Mouse (Mus musculus) hindbrain, postnatal 0 days (tissue): Measurements from ENCODE around the gene Trim46. TPM values are rescaled to one million over a fixed set of nuclear protein-coding genes. Genes with fewer than 3 reads are reported as not detected.

Experiments used
- ATAC-seq: fragments of 200-750 bp; cut with Nextera tagmentation; 2 replicates; pipeline ENCODE4 v1.8.0; 2017; ENCODE audit warnings: mild to moderate bottlenecking, moderate TSS enrichment, moderate library complexity
- DNase-seq: peaks from one replicate; pipeline ENCODE4 v3.0.0-alpha.2; 2015; ENCODE audit warnings: low spot score
- H3K27ac ChIP-seq: fragments of 300-500 bp; sonication (generic); 2 replicates; pipeline ENCODE4 v1.5.1; 2014; ENCODE audit warnings: mild to moderate bottlenecking
- H3K27me3 ChIP-seq: fragments of 300-500 bp; sonication (generic); 2 replicates; pipeline ENCODE4 v1.6.1; 2014; ENCODE audit warnings: low read length, mixed read lengths; ENCODE audit not compliant: insufficient read depth
- H3K36me3 ChIP-seq: fragments of 300-500 bp; sonication (generic); 2 replicates; pipeline ENCODE4 v1.6.1; 2014; ENCODE audit warnings: low read length, mixed read lengths; ENCODE audit not compliant: insufficient read depth
- H3K4me1 ChIP-seq: fragments of 300-500 bp; sonication (generic); 2 replicates; pipeline ENCODE4 v1.6.1; 2014; ENCODE audit warnings: antibody characterized with exemption, low read length, mixed read lengths; ENCODE audit not compliant: insufficient read depth
- H3K4me2 ChIP-seq: fragments of 300-500 bp; sonication (generic); 2 replicates; pipeline ENCODE4 v1.6.1; 2014; ENCODE audit warnings: low read depth, mild to moderate bottlenecking, low read length, moderate library complexity, mixed read lengths
- H3K4me3 ChIP-seq: fragments of 300-500 bp; sonication (generic); 2 replicates; pipeline ENCODE4 v1.5.1; 2014; ENCODE audit warnings: low read length
- H3K9ac ChIP-seq: fragments of 300-500 bp; sonication (generic); replicated peaks from 2 replicates; pipeline ENCODE4 v1.6.1; 2014; ENCODE audit warnings: mild to moderate bottlenecking, low read length, moderate library complexity, mixed read lengths
- H3K9me3 ChIP-seq: fragments of 300-500 bp; sonication (generic); 2 replicates; pipeline ENCODE4 v1.6.1; 2016; ENCODE audit warnings: low read length, mixed read lengths
- CTCF ChIP-seq: IDR thresholded peaks from 2 replicates; pipeline ENCODE4 v1.5.1; 2016; ENCODE audit warnings: antibody characterized with exemption, control low read depth, low read depth
- WGBS: fragments of 180-500 bp; shearing (Covaris S2); extraction: QIAGEN DNeasy Blood & Tissue Kit; methylation state at CpG from one replicate; pipeline ENCODE4 v1.1.7; 2014; 5-methylcytosine and 5-hydroxymethylcytosine counted together
- polyA plus RNA-seq: library from polyadenylated mRNA; unstranded; fragments of >200 nt; fragmentation: Nextera tagmentation; extraction: Ambion mirVana; gene quantifications from 2 replicates; pipeline ENCODE4 v1.2.1, GENCODE M21; 2015
- total RNA-seq: library from RNA; depleted of rRNA; stranded (reverse); fragments of >200 nt; gene quantifications from 2 replicates; pipeline ENCODE4 v1.2.3, GENCODE M21; 2014

The Trim46 gene
- total and polyA plus RNA-seq, 2 experiments from 2014 or later, result 49.8 to 97.9 TPM

DNA sequence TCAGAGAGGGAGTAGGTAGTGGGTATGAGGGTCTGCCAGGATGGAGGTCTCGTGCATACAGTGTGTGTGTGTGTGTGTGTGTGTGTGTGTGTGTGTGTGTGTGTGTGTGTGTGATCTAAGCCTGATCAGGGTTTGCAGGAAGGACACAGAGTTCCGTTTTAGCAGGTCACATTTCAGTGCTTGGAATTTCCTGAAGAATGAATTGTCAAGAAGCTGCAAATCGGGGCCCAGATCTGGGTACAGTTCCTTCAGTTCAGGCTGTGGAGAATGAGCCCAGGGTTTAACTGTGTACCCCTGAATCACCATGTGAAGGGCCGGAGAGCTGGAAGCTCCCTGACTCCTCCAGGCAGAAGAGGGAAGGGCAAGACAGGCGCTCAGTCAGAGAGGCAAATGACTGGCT lies 41.2 kb upstream of the Trim46 start:
- ATAC-seq, result no peak
- Histone ChIP-seq H3K27me3 (no peaks in the 10 kb centered on the region), H3K36me3 (no peaks in the 10 kb centered on the region), H3K4me3 (no peak overlapping the region), H3K9me3 (no peaks in the 10 kb centered on the region), H3K4me1 (no peaks in the 10 kb centered on the region), H3K9ac (no peak overlapping the region), H3K27ac (no peak overlapping the region), H3K4me2 (no peak overlapping the region)
- TF ChIP-seq CTCF, result no peak
- WGBS, result 68% methylated on average over 5 of the region's 5 CpGs
- no peak for DNase-seq

DNA sequence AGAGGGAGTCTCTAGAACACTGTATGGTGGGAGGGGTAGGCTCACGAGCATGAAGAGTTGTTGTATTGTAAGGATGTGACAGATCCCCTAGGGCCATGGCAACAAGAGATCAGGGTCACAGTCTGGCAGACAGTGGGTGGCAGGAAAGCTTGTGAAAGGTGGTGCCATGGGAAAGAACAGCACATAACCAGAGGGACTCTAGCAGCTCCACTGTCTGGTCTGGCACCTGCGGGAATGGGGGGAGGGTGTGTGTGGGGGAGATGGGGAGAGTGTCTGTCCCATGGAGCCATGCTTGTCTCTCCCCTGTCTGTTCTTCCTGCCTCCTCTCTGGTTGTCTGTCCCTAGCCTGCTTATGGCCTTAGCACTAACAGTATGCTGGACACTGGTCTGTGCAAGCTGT lies 39.4 kb upstream of the Trim46 start:
- Histone ChIP-seq H3K27ac (no peak overlapping the region), H3K4me3 (no peak overlapping the region), H3K9ac (no peak overlapping the region), H3K4me1 (no peaks in the 10 kb centered on the region), H3K27me3 (no peaks in the 10 kb centered on the region), H3K9me3 (no peaks in the 10 kb centered on the region), H3K36me3 (no peaks in the 10 kb centered on the region), H3K4me2 (no peak overlapping the region)
- DNase-seq (no peak), ATAC-seq (no peak)
- TF ChIP-seq CTCF, result no peak
- WGBS, result 20% methylated on average over 2 of the region's 2 CpGs

DNA sequence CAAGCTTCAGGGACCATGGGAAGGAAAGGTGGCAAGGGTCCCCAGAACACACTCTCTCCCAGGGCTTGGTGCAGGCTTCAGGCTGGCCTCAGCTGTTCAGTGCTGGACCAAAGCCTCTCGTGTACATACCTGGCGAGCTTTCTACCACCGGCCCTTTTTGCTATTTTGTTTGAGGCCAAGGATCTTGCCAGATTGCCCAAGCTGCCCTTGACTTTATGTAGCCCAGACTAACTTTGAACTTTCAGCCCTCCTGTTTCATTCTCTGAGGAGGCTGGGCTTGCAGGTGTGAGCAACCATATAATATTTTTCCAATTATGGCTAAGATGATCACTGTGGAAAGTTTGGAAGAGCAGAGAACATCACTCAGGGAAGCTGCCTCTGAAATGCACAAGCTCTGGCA lies 38.2 kb upstream of the Trim46 start:
- Histone ChIP-seq H3K9me3 (no peaks in the 10 kb centered on the region), H3K4me1 (peaks cover 8% of the 10 kb centered on the region; the same call in 1 of the 2 replicates), H3K27ac (no peak overlapping the region), H3K36me3 (no peaks in the 10 kb centered on the region), H3K4me3 (no peak overlapping the region), H3K27me3 (no peaks in the 10 kb centered on the region), H3K4me2 (no peak overlapping the region), H3K9ac (no peak overlapping the region)
- ATAC-seq (no peak), DNase-seq (no peak)
- no peak for TF ChIP-seq CTCF
- WGBS, result 87% methylated on average over 3 of the region's 3 CpGs

DNA sequence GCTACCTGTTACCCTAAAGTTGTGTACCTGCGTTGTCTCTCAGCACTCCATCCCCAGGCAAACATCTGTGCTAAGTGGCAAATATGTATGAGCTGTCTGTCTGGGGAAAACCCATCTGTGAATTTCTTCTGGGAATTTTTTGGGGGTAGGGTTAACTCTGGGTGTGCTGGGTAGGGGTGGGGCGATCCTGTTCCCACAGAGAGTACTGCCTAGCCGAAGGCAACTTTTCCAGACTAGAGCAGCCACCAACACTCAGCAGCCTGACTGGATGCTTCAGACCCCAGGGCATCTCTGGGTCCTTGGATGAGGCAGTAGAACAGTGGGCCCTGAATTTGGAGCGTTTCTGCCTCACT lies 36.2 kb upstream of the Trim46 start:
- WGBS, result 23% methylated on average over 4 of the region's 4 CpGs
- Histone ChIP-seq H3K4me2 (0 out of 2 replicates have a peak overlapping the region, but pooled peaks have one; percentile 89), H3K36me3 (no peaks in the 10 kb centered on the region), H3K27ac (no peak overlapping the region), H3K9ac (no peak overlapping the region), H3K9me3 (no peaks in the 10 kb centered on the region), H3K27me3 (no peaks in the 10 kb centered on the region), H3K4me1 (peaks cover 14% of the 10 kb centered on the region; the same call in 1 of the 2 replicates), H3K4me3 (no peak overlapping the region)
- ATAC-seq (no peak), DNase-seq (no peak)
- no peak for TF ChIP-seq CTCF

DNA sequence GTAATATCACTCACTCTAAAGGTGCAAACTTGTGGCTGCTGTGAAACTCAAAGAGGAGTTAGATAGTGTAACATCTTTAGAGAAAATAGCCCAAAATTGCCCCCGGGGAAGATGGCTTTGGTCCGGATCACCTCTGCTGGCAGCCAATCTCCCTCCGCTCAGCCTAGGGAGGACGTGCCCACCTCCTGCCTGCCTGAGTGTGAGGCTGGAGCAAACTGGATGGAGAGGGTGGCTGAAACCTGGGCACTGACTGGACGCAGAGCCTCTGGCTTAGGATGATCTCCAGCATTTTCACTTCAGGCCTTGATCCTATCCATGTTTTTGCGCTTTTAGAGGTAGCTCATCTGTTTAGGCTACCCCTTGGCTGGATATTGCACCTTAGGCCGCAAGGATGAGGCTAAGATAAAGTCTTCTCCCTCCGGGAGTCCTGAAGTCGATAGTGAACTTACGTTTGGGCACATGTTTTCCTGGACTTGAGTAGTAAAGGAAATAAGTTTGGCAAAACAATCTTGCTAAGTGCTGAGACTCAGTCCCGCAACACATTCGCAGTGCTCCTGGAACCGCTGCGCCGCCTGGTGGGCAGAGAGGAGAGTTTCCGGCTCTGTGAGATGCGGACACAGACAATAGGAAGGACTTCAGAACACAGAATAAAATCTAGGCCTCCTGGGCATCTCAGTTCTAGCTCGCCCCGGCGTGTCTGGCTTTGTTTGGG lies 35.6 kb upstream of the Trim46 start:
- ATAC-seq, result no peak
- WGBS, result 11% methylated on average over 20 of the region's 20 CpGs

DNA sequence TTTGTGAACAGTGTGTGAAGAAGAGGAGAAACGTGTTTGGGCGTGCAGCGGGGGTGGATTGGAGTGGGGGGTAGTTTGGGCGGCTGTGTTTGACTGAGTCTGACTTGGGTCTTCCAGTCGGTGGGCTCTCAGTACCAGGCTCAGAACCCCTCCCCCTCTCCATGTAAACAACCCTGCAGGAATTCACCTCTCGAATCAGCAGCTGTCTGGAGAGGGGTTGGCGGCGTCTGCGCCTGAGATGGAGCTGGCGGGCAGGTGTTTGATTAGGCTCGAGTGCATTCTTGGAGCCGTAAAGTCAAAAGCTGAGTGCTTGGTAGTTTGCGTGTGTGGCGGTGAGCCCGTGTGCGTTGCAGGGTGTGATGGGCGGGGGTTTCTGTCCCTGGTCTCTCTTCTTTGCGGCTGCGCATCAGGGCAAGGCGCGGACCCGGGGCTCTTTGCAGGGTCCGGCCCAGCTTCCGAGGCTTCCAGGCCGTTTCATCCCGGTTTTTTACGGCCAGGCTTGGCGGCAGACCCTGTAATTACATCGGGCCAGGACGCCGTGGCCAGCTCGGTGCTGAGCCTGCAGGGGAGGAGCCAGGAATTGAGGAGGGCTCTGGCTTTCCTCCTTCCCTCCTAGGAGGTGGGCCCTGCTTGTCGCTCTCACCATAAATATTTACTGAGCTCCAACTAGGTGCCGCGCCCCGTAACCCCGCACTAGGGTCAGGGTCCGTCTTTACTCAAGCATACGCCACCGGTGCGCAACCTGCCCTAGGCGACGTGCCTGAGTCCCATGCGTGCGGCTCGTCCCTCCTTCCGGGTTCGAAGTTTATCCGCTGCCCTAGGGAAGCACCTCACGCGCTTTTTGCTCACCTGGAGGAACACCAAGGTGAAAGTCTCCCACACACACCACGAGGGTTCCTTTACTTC lies 34.8 kb upstream of the Trim46 start, which contains the start of gene Efna1:
Efna1 (minus strand) TSS at position 537 of the 906 bp plus-strand sequence.
- H3K4me3 ChIP-seq, result peak within 1 kb of the TSS; percentile 49
- no peaks in the 10 kb centered on the region for H3K27me3 ChIP-seq
- no peak; the same call in none of the 2 replicates for TF ChIP-seq CTCF
- peak within 1 kb of the TSS; percentile 58; the same call in 1 of the 2 replicates for H3K27ac ChIP-seq
- no peaks in the 10 kb centered on the region for H3K9me3 ChIP-seq
- under 1% methylated on average over 52 of the region's 52 CpGs for WGBS
- peak; percentile 52 for DNase-seq
- no peaks in the 10 kb centered on the region for H3K36me3 ChIP-seq
- peak within 1 kb of the TSS; percentile 57 for H3K9ac ChIP-seq
- peak within 1 kb of the TSS; percentile 89 for H3K4me2 ChIP-seq
- peak; percentile 33 for ATAC-seq
- H3K4me1 ChIP-seq, result peaks cover 14% of the 10 kb centered on the region; the same call in 1 of the 2 replicates

More for the DNA sequence above, 35.6 kb upstream of the Trim46 start:
- no peaks in the 10 kb centered on the region for H3K36me3 ChIP-seq
- no peaks in the 10 kb centered on the region for H3K9me3 ChIP-seq
- H3K4me1 ChIP-seq, result peaks cover 14% of the 10 kb centered on the region; the same call in 1 of the 2 replicates
- peak; percentile 94 for TF ChIP-seq CTCF
- H3K27ac ChIP-seq, result no peak overlapping the region
- H3K4me2 ChIP-seq, result peak overlapping the region; percentile 89
- peak overlapping the region; percentile 49 for H3K4me3 ChIP-seq
- peak; percentile 91 for DNase-seq
- no peaks in the 10 kb centered on the region for H3K27me3 ChIP-seq
- no peak overlapping the region for H3K9ac ChIP-seq
